Mouse (Mus musculus) layer of hippocampus, adult 9-10 months (tissue): ENCODE results near the gene Nacad.
"Not testable (repeated sequence)": the region's sequence is repeated elsewhere in the genome, so short reads cannot be mapped to it uniquely, and the experiment has no call there.

ENCODE experiments used
- DNase-seq: peaks from one replicate; pipeline ENCODE4 v3.0.0; 2022; ENCODE audit warnings: low spot score

Nacad gene

DNA sequence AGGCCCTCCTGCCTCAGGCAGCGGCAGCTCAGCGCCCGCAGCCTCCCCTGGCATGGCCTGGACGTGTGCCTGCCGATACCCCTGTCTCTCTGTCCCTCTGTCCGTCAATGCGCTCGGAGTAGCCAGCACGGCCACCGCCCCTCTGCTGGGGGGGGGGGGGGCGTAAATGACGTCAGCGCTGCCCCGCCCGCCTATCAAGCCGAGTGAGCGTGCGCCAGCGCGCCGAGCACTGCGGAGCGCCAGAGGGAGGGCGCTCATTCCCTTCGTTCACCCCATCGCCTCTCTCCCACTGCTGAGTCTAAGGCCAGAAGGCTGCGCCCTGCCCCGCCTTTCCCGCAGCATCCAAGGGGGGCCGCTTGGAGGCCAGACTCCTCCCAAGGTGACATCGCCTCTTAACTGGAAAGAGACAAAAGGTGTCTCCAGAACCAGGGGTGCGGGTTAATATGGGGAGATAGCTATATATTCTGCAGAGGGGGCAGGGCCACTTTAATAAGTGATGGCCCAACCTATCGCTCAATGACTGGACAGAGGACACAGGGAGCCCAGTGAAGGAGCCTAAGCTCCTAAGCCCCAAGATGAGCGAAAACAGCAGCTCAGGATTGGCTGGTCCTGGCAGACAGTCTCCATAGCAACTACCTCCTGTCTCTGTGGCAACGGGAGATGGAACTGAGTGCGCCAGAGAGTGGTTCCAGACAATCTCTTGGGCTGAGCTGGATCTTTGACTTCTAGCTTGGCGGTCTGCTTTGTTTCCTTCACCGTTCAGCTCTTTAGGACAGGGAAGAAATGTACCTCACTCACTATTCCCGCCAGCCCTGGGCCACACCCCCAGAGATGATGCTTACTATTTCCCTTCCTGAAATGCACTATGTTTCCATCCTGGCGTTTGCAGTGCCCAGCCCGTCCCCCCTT is at the start of gene Nacad:
Gene Nacad, minus strand, starts transcription at position 563 of the 909 bp plus-strand sequence.
- DNase-seq, result peak; percentile 76

- DNase-seq, result peak; percentile 82
Observed at GRCm38 (mm10) chr11:6654903-6655302, 49.0 kb upstream of the Nacad start.

DNA sequence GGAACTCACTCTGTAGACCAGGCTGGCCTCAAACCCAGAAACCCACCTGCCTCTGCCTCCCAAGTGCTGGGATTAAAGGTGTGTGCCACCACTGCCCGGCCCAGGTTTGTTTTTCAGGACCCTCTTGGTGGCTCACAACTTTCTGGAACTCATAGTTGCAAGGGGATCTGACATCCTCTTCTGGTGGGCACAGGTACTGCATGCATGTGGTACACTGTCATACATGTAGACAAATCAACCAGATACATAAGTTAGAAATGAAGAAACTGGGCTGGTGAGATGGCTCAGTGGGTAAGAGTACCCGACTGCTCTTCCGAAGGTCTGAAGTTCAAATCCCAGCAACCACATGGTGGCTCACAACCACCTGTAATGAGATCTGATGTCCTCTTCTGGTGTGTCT is 47.1 kb upstream of the Nacad start:
- not testable (repeated sequence) for DNase-seq

DNA sequence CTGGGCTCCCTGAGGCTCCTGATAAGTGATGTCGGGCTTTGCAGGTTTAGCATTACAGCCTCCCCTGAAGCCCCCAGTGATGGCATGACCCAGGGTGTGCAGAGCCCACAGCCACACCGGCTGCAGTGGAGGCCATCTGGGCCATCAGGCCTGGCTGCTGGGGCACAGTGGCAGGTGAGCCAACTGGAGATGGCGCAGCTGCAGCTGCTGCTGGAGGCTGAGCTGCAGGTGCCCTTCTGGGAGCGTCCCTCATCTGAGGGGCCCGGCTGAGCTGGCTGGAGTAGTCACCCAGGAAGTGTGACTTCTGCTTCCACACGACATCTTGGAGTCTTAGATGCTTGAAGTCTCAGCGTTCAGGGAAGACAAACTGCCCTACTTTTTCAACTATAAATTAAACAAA is 44.7 kb upstream of the Nacad start:
- no peak for DNase-seq

- DNase-seq, result no peak
Observed at GRCm38 (mm10) chr11:6647831-6648724, 42.2 kb upstream of the Nacad start.

- no peak for DNase-seq
Observed at GRCm38 (mm10) chr11:6644566-6644965, 38.7 kb upstream of the Nacad start.

GRCm38 (mm10) chr11:6639072-6639471 is 33.2 kb upstream of the Nacad start:
- no peak for DNase-seq

DNA sequence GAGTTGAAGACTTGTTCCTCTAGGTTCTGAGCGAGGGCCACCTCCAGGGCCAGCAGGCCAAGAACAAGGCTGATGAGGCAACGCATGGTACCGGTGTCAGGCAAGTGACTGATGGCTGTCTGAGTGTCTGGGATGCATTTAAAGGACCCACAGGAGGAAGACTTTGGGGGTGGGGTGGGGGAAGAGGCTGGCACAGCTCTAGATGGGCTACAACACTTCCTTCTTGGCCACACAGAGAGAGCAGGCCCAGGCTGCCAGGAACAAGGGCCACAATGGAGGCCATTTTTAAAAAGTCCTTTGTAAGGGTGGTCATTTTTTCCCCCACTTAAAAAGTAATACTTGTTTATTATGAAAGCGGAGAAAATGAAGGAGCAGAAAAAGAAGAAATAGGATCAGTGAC is 32.7 kb upstream of the Nacad start, which contains the start of gene Wap:
Gene Wap, minus strand, starts transcription at position 101 of the 400 bp plus-strand sequence.
- no peak for DNase-seq

DNA sequence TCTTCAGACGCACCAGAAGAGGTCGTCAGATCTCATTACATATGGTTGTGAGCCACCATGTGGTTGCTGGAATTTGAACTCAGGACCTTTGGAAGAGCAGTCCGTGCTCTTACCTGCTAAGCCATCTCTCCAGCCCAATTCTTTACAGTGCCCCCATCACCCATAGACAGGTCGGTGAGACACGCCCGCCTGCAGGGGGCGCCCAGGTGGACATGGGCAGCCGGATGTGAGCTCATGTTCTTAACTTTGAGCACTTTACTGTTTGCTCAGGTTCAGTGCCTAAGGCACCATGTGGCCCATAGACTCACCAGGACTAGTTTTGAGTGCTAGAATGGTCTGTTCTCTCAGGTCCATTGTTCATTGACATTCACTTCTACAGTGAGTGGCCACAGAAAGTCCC is 30.3 kb upstream of the Nacad start:
- no peak for DNase-seq

DNA sequence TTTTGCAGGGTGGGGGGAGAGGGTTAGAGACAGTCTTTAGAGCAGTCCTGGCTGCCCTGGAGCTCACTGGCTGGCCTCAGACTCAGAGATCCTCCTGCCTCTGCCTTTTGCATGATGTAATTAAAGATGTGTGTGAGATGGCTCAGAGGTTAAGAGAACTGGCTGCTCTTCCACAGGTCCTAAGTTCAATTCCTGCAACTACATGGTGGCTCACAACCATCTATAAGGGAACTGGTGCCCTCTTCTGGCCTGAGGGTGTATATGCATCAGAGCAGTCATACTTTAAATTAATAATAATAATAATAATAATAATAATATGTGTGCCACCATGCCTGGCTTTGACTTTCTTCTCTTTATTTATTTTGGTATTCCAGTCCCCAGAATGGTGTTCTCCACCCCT is 23.8 kb upstream of the Nacad start:
- DNase-seq, result no peak

- DNase-seq, result no peak
Observed at GRCm38 (mm10) chr11:6628568-6628967, 22.7 kb upstream of the Nacad start.

- DNase-seq, result no peak
Observed at GRCm38 (mm10) chr11:6627731-6628130, 21.9 kb upstream of the Nacad start.

DNA sequence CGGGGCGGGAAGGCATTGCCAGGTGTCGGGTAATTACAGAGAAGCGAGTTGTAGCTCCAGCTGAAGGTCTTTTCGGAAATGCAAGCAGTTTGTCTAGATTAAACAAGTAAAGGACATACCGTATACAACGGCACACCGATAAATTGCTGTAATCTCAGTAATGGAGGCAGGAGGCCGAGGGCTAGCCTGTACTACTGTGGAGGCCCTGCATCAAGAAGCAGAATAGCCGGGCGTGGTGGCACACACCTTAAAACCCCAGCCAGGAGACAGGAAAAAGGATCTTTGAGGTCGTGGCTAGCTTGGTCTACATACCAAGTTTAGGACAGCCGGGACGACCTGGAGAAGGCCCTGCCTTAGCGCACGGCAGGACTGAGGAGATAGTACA is 20.5 kb upstream of the Nacad start:
- no peak for DNase-seq

DNA sequence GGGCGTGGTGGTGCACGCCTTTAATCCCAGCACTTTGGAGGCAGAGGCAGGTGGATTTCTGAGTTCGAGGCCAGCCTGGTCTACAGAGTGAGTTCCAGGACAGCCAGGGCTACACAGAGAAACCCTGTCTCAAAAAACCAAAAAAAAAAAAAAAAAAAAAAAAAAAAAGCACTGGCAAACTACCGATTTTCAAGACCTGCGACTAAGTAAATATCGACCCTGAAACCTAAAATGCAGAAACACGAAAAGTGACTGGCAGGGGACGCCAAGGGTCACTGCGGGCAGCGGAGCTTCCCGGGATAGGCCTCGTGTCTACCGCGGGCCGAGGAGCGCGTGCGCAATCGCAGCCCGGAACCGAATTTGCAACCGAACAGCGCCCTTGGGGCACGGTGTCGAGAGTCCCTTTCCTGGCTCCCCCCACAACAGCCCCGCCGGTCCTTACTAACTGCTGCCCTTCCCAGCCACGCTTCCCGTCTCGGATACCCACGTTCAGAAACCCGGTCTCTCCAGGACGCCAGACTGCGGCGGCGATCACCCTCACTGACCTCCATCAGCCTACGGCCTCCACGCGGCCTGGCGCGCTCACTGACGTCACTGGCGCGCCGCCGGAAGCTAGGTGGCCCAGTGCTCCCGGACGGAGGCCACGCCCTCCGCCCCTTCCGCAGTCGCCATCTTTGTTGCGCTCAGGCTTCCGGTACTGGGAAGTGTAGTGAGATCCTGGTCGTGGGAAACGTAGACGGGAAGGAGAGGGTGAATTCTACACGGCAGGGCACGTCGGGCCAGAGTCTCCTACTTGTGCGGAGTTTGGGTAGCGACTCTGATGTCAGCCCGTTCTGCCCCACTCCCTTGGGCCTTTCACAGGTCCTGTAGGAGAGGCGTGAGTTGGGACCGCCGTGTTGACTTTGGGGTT is 19.9 kb upstream of the Nacad start, which contains the start of gene Tbrg4:
Gene Tbrg4, minus strand, starts transcription at position 590 of the 910 bp plus-strand sequence.
- peak; percentile 80 for DNase-seq

DNA sequence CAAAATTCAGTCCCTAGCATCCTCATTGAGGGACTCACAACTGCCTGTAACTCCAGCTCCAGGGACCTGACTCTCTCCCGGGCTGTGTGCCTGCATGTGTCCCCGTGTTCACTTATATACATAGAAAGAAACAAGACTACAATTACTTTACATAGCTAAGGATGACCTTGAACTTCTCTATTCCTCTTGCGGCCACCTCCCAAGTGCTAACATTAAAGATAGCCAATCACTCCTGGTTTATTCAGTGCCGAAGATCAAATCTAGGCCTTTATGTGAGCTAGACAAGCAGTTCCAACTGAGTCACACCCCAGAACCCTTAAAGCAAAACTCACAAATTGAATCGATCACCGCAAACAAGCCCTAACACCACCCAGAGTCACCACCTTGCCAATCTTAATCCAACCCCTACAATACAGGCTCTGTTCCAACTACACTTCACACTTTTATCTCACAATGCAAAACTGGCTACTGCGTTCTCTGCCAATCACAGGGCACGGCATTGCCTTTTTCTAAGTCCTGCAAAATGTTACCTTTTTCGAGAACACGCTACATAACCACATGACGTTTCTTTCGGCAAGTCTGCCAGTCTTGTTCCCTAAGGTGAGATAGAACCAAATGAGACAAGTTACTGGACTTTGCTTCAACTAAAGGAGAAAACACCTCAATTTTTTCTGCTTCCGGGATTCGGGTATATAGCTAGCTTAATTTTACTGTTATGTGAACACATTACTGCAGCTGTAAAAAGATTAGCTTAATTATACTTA is 18.9 kb upstream of the Nacad start:
- no peak for DNase-seq

- DNase-seq, result no peak
Observed at GRCm38 (mm10) chr11:6623704-6624103, 17.9 kb upstream of the Nacad start.

GRCm38 (mm10) chr11:6615250-6616205 is 9.7 kb upstream of the Nacad start:
- DNase-seq, result no peak

DNA sequence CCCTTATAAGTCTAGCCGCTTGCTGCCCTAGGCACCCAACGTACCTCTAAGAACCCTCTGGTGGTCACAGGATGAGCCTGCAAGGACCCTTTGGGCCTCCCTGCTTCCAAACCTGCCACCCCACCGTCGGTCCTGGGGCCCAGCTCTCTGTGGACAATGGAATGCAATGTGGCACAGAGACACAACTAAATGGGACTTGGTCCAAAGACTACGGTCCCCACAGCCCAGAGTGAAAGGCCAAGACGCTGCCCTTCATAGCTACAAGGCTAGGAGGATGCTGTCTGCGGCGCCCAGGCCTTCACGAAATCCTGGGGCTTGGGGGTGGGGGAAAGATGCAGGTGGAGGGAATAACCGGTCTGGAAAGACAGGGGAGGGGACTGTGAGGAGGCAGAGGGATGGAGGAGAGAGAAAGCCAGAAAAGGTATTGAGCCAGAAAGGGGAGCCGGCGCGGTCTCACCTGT is 802 bp downstream of the Nacad start:
- no peak for DNase-seq

- no peak for DNase-seq
Observed at GRCm38 (mm10) chr11:6604604-6604936, 1.3 kb downstream of the Nacad start.
